Mouse (Mus musculus) cerebellum, adult 8-10 months (tissue): ENCODE results near the gene Gm12184.
"Not testable (repeated sequence)": the region's sequence is repeated elsewhere in the genome, so short reads cannot be mapped to it uniquely, and the experiment has no call there.

Source experiments
- DNase-seq: peaks from one replicate; pipeline ENCODE4 v3.0.0; 2022

Gm12184 gene

DNA sequence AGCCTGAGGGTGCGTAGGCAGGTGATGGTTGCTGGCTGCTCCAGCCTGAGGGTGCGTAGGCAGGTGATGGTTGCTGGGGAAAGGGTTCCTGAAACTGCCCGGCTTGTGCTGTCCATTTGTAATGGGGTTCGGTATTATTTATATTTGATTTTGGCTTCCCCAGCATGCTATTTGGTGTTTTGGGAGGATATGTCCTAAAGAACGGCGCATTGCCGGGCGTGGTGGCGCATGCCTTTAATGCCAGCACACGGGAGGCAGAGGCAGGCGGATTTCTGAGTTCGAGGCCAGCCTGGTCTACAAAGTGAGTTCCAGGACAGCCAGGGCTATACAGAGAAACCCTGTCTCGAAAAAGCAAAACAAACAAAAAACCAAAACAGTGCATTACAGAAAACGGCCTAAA is 5.2 kb downstream of the Gm12184 start:
- DNase-seq = not testable (repeated sequence)

GRCm38 (mm10) chr11:48820308-48820674 is 6.2 kb downstream of the Gm12184 start:
- DNase-seq = no peak

DNA sequence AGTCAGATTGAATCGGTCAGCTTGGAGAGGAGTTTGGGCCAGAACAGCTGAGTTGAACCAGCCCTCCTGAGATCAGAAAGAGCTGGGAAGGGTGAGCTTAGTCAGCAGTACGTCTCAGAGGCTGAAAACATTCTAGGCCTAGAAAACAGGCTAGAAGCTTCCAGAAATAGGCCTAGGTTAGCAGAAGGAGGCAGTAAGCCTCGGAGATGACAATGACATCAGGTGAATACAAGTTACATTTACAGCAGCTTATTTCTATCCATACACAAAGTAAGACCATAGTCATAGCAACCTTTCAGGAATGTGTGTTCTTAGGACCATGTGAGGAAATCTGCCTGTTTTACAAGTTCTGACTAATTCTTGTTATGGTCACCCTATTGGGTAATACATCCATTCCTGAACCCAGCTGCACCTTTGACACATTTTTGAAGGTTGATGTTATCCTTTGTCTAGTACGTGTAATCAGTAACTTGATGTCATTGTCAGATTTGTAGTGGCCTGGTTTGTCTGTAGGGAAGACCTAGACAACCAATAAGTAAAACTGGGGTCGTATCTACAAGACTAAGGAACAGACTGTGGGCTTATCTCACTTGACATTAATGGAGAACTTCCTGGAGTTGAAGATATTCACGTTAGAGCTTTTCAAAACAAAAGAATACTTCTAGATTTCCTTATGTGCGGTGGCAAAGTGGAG is 6.7 kb downstream of the Gm12184 start:
- DNase-seq = no peak

DNA sequence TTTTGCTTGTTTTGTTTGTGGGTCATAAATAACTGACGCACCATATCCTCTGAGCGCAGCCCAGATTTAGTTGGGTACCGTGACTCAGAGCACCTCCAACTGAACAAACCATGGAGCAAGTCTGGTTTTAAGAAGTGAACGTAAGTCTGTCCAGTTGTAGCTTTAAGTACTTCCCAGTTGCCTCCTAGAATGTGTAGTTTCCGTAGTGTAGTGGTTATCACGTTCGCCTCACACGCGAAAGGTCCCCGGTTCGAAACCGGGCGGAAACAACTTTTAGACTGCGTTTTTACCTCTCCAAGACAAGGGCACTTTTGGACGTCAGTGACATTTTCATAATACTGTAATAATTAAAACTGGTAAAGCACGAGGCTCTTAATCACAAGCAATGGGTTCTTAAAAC is 8.1 kb downstream of the Gm12184 start:
- DNase-seq = peak; percentile 91

DNA sequence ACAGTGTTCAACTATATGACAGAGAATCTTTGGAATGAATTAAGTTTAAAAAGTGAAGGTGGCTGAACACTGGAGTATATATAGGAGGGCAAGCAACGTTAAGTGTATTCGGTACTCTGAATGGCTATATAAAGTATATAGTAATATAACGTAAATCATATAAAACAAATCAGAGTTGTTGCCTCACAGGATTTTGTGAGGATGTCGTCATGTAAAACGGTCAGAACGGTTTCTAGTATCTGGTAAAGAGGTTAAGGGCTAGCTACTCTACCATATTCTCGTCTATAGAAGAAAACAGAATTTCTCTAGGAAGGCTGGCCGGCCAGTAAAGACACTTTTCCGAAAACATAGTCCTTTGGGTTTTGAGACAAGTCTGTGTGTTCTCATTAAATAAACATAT is 8.7 kb downstream of the Gm12184 start:
- no peak for DNase-seq

GRCm38 (mm10) chr11:48816800-48817665 is 9.4 kb downstream of the Gm12184 start, which contains the start of gene Trim41:
Gene Trim41 (minus strand): TSS chr11:48817353.
- DNase-seq = peak; percentile 99

DNA sequence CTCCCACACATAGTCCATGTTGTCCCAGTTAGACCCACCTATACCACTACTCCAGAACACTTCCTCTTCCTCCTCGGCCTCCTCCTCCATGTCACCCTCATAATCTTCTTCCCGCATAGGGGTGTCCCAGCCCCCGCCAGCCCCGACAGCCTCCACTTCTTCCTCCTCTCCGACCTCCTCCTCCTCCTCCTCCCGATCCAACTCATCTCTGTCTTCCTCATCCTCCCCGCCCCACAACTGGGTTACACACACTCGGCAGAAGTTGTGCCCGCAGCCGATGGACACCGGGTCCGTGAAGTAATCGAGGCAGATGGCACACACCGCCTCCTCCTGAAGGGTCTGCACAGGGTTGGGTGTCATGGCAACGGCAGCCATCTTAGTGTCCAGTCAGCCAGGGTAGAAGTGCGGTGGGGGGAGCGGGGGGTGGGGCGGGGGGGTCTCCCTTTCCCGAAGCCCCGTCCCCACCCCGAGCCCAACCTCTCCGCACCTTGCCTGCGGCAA is 10.1 kb downstream of the Gm12184 start:
- peak; percentile 53 for DNase-seq

DNA sequence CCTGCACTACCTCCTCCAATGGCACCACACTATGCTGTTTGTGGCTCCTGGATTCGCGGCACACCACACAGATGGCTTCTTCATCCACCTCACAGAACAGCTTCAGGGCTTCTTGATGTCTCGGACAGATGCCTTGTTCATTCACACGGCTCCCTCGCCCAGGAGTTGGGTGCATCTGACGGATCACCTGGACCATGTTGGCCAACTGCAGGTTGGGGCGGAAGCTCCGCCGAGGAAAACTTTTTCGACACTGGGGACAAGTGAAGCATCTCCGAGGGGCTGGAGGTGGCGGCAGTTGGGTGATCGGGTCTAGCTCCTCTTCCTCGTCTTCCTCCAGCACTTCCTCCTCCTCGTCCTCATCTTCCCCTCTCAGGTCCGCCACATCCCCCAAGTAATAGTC is 10.6 kb downstream of the Gm12184 start:
- no peak for DNase-seq

- no peak for DNase-seq
These were observed 12.7 kb downstream of the Gm12184 start for GRCm38 (mm10) chr11:48813782-48814181.

- no peak for DNase-seq
These were observed 16.3 kb downstream of the Gm12184 start for GRCm38 (mm10) chr11:48810142-48810541.

GRCm38 (mm10) chr11:48809434-48809830 is 17.0 kb downstream of the Gm12184 start:
- no peak for DNase-seq

GRCm38 (mm10) chr11:48808737-48809433 is 17.6 kb downstream of the Gm12184 start:
- DNase-seq = no peak

- no peak for DNase-seq
These were observed 18.2 kb downstream of the Gm12184 start for GRCm38 (mm10) chr11:48808304-48808646.

GRCm38 (mm10) chr11:48807563-48808303 is 18.7 kb downstream of the Gm12184 start:
- DNase-seq = no peak

- no peak for DNase-seq
These were observed 19.4 kb downstream of the Gm12184 start for GRCm38 (mm10) chr11:48806856-48807562.

GRCm38 (mm10) chr11:48804922-48805321 is 21.5 kb downstream of the Gm12184 start:
- no peak for DNase-seq

DNA sequence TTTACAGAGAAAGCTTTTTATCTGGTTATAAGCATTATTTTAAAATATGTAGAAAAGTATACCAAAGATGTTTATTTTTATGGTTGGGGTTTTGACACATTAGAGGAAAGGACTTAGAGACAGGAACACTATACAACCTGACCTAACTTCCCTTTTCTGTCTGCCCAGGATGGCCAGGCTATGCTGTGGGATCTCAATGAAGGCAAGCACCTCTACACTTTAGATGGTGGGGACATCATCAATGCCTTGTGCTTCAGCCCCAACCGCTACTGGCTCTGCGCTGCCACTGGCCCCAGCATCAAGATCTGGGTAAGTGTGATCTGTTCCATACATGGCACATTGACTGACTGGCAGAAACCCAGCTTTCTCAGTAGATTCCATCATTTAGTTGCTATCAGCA is 22.5 kb downstream of the Gm12184 start:
- no peak for DNase-seq

DNA sequence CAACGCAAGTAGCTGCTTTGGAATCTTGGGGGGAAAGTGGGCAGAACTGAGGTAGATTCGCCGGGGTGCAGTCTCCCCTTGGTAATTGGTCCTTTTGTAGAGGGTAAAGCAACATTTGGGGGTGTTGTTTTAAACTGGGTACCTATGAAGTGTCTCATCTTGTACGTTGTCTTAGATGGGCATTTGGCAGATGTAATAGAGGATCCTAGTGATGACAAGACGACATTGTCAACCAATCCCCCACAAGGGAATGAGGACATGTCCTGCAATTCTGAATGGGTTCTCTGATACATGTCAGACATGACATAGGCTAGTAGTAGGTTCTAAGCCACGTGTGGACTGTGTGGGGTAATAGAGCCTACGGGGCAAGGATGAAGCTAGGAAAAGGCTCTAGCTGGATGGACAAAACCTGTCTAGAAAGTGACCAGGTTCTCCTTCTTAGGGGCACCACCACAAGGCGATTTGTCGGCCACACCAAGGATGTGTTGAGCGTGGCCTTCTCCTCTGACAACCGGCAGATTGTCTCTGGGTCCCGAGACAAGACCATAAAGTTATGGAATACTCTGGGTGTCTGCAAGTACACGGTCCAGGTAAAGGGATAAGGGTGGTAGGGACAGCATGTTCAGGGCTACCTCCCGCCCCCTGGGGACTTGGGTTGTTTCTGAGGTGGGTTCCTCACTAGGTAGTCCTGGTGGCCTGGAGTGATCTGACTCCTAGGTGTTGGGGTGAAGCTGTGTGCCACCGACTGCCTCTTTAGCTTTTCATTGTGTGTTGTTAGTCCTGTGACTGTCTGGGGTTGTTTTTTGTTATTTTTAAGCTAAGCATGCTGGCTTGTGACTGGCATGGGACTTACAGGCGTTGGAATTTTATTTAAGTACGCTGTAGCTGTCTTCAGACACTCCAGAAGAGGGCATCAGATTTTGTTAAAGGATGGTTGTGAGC is 24.4 kb downstream of the Gm12184 start:
- DNase-seq = no peak

DNA sequence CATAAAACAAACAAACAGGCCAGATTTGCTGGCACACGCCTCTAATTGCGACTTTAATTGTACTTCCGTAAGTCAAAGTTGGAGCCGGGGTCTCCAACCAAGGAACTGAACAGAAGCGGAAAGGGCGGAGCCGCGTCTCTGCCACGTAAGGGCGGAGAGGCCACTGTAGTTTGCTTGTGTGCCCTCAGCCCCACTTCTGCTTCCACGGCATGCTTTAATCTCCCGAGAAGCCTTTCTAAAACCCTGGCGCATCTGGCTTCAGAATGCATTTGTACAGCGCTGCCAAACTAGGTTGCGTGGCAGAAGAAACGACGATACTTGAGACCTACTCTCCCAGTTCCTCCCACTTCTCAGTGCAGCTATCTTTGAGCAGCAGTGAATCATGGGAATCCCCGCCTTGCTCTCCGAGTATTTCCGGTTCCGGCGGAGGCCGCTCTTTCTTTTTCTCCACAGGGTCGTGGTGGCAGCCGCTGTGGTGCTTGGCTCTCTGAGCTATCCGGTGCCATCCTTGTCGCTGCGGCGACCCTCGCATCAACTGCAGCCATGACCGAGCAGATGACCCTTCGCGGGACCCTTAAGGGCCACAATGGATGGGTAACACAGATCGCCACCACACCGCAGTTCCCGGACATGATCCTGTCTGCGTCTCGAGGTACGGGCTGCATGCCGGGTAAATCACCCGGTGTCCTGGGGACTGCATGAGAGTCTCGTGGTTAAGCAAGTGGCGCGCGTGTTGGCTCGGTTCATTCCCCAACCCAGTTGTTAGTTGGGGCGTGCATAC is 26.3 kb downstream of the Gm12184 start, which contains the start of gene Rack1:
Rack1 (plus strand) TSS at position 412 of the 781 bp plus-strand sequence.
- DNase-seq = peak; percentile 86
